Mouse (Mus musculus) mature B cell (primary cell): ENCODE results near the gene Taok3.

Experiments
- in situ Hi-C: fragments of 300-500 bp; cut with MboI; formaldehyde crosslinking; loops from 2 replicates; pipeline ENCODE4 v1.14.3; 2019

Taok3 gene

DNA sequence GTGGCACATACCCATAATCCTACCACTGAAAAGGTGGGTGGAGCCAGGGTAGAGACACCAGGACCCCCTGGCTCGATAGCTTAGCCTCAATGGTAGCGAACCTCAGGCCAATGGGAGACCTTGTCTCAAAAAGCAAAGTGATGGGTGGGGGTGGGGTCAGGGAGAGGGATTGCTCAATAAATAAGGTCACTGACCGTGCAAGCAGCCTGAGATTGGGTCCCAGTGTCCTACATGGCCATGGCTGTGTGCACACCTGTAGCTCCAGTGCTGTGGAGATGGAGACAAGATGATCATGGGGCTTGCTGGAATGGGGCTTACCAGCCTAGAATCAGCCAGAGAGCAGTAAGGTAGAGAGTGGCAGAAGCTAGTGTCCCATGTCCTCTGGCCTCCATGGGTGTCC, 131.8 kb downstream of the Taok3 start:
- in situ Hi-C loops: no loop called here

DNA sequence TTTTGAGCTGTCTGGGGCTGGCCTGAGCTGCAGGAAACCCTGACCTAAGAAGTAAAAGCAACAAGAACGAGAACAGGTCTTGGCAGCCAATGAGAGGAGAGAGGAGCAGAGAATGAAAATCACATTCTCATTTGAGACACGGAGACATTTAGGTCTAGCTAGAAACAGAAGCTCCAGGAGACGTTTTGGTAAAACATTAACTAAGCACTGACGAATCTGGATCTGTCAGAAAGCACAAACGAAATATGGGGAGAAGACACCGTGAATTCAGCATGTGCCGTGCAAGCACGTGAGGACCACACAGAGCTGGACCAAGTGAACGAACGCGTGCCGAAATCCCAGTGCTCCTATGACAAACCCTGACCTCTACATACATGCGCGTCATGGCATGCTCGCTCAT, 138.3 kb downstream of the Taok3 start:
- in situ Hi-C loops: no loop called here

DNA sequence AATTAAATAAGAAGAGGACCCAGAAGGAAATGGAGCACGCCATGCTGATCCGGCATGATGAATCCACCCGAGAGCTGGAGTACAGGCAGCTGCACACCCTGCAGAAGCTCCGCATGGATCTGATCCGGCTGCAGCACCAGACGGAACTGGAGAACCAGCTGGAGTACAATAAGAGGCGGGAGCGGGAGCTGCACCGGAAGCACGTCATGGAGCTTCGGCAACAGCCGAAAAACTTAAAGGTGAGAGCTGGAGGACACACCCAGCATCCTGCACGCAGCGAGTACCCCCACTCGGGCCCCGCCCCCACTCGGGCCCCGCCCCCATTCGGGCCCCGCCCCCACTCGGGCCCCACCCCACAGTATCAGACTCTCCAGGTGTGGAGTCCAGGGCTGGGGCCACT, 143.6 kb downstream of the Taok3 start:
- in situ Hi-C loops: no loop called here

DNA sequence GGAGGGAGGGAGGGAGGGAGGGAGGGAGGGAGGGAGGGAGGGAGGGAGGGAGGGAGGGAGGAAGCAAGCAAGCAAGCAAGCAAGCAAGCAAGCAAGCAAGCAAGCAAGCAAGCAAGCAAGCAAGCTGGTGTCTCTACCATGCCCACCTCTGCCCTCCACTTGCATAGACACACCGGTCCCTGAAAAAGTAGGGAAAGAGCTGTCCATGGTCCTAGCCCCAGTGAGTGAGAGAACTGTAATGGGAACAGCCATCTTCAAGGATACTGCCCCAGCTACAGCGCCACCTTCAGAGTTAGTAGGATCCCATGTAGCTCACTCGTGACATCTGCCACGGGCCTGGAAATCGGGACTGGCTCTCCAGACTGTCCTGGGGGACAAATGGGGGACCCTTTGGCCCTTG, 144.8 kb downstream of the Taok3 start:
- in situ Hi-C loops: no loop called here

DNA sequence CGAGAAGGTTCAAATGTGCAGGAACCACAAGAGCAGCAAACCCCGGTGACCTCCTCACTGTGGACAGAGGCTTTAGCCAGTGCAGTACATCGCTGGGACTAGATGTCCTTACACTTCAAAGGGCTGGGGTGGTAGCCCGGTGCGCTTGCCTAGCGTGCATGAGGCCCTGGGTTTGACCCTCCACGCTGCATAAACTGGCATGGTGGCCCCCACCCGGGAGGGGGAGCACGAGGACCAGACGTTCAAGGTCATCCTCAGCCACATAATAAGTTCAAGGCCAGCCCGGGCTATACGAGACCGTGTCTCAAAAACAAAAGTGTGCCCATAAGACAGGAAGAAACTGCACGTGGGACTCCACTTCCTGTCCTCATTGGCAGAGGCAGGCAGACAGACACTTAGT, 148.0 kb downstream of the Taok3 start:
- in situ Hi-C loops: no loop called here

DNA sequence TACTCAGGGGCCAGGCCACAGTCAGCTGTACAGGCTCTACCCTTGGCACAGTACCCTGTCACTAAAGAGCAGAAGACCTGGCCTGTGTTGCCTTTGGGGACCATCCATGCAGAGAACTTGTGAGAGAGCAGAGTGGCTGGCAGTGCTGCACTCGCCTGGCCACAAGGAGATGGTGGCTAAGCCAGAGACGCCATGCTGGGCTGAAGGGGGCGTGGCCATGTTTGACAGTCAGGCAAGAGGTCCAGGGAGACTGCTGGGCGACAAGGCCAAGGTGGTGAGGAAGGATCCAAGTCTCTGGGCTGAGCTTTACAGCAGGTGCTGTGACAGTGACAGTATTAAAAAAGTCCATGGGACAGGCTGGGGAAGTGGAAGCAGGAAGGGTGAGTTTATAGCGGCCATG, 148.8 kb downstream of the Taok3 start:
- in situ Hi-C loops: no loop called here

DNA sequence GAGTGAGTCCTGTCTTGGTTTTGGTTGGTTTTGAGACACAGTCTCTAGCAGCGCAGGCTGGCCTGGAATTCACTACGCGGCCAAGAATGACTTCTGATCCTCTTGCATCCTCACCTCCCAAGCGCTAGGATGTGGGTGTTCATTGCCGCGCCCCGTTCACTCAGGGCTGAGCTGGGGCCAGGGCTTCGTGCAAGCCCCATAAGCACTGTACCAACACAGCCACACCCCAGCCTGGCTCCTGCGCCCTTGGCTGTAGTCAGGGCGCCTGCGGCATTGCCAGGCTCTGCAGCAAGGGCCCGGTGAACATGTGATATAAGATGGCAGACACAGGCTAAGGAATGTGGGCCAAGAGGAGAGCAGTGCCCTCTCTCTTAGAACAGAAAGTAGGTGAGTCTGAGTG, 149.5 kb downstream of the Taok3 start:
- in situ Hi-C loops: no loop called here

DNA sequence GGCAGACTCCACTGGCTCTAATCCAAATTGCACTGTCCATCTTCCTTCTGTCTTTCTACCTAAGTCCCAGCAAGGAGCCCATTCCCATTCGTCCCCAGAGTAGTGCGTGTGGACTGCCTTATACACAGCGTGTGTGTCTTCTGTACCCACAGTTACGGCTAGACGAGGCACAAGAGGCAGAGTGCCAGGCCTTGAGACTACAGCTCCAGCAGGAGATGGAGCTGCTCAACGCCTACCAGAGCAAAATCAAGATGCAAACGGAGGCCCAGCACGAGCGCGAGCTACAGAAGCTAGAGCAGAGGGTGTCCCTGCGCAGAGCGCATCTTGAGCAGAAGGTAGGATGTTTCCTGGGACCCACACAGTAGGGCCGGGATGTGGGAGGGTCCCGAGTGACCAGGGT, 152.0 kb downstream of the Taok3 start:
- in situ Hi-C loops: no loop called here

DNA sequence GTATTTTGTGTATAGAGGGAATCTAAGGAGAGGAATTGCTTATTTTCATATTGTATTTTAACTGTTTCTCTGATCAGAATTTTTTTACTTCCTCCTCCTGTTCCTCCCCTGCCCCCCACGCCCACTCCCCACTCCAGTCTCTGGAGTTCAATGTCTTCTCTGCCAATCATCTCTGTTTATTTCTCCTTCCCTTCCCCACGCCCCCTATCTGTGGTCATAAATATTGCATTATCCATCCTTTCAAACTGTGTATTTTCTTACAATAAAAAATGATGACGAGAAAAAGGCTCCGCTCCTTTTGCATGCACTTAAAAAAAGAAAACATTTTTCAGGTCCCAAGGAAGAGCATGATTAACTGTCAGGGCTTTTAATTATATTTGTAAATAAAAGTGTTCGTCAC, 154.9 kb downstream of the Taok3 start:
- in situ Hi-C loops: no loop called here

DNA sequence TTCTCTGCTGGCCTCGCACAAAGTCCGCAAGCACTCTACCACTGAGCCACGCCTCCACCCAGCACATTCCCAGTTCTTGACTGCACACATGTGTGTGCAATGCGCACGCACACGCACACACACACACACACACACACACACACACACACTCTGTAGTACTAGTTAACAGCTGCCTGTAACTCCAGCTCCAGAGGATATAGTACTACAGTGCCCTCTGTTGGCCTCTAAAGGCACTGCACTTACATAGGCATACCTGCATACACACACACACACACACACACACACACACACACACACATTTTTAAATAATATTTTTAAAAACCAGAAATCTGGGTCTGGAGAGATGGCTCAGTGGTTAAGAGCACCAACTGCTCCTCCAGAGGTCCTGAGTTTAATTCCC, 157.9 kb downstream of the Taok3 start:
- in situ Hi-C loops: no loop called here

DNA sequence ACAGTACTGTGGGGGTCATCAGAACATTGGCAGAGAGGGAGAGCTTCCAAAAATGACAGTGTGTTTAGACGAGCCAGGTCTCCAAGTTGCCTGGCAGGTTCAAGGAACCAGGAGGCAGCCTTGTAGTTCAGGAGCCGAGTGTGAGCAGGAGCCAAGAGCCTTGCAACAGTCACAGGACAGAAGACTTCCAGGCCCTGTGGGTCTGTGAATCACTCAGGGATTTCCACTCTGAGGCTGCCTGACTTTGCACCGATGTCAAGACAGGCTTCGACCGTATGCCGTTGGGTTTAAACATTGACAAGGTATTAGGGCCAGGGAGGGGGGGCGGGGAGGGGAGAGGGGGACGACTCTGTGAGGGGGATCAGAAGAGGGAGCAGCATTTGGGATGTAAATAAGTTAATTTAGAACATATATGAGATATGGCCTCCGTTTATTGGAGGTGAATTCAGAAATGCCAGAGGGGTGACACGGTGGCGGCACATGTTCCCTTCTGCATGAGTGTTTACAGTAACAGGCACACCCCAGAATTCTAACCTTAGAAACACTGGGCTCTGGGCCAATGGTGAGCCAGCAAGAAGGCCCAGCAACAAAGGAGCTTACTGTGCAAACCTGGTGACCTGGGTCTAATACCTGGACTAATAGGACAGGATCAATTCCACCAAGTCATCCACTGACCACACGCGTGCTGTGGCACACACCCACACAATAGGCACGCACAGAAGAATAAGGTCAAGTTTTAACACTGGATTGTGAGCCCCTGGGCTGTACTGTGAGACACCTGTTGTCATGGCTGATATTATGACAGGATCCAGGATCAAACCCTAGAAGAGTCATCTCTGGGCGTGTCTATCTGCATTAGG, 159.1 kb downstream of the Taok3 start:
- in situ Hi-C loops: no loop called here

DNA sequence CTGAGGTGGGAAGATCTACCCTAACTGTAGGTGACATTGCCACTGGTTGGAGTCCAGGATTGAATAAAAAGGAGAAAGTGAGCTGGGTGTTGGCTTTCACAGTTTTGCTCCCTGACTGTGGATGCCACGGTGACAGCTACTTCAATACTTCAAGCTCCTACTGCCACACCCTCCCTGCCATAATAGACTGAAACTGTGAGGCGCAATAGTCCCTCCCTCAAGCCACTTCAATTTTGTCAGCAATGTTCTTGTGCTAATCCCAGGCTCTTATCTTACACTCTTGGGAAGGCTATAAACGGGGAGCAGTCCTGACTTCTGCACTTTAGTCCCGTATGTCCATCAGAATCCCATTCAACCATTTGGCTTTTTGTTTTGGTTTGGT, 159.7 kb downstream of the Taok3 start:
- in situ Hi-C loops: loop anchor here (10.0 kb wide), 1 partner anchor 165 kb away; the partner anchor contains the start of gene Suds3

DNA sequence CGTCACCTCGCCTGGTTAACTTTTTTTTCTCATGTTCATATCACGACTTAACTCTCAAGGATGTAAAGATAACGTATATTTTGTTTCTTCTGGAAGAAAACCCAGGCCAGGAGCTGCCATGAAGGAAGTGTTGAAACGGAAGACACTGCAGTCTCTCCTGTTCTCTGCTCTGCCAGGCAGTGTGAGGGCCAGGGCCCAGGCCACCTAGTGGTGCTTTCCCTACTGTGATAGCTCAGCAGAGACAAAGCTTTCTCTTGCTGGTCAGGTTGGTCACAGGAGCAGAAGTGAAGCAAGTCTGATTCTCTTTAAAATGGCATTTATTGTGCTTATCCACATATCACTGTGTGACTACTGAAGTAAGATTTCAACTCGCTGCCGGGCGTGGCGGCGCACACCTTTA, 161.6 kb downstream of the Taok3 start:
- in situ Hi-C loops: loop anchor here (10.0 kb wide), 1 partner anchor 167 kb away; the partner anchor contains the start of gene Suds3

DNA sequence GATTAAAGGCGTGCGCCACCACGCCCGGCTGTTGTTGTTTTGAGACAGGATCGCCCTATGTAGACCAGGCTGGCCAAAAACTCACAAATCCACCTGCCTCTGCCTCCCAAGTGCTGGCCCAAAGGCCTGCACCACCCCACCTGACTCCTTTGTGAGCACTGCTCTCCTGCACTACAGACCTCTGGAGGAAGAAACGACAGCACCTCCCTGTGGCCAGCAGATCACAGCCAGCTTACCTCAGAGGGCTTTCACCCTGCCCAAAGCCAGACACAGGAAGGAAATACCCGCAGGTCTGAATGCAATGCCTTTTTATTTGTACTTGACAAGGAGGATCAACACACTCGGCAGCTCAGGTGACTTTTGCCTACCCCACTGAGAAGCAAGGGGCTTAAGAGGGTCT, 162.4 kb downstream of the Taok3 start:
- in situ Hi-C loops: loop anchor here (10.0 kb wide), 1 partner anchor 168 kb away; the partner anchor contains the start of gene Suds3

DNA sequence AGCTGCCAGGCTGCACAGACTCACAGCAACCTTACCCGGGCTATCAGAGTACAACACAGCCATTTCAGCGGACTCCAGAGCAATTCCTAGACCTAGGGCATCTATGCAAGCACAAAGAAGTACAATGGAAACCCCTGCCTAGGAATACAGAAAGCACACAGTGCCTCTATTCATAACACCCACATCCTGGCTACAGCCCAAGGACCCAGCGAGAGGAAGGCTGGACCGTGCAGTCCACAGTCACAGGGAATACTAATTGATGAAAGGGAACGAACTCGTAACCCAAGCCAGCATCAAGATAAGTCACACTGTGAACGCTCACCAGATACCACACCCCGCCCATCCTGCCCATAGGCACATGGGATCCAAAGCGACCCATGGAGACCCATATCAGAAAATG, 164.1 kb downstream of the Taok3 start:
- in situ Hi-C loops: loop anchor here (10.0 kb wide), 1 partner anchor 169 kb away; the partner anchor contains the start of gene Suds3

DNA sequence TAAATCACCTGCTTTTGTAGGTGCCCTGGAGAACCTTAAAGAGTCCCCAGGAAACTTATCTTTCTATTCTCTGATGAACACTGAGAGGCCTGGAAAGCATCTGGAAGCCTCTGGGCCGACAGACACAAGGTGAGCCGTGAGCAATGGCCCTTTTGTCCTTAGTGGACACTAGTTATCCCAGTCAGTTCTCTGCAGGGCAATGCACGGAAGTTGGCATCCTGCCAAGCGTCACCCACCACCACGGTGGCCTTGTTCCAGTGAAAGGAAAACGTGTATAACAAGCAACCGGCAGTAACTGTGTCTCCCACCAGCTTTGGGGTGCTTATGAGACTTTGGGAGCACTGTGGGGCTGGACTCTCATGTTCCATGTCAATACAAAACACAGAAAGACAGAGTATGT, 164.8 kb downstream of the Taok3 start:
- in situ Hi-C loops: loop anchor here (10.0 kb wide), 1 partner anchor 170 kb away; the partner anchor contains the start of gene Suds3

DNA sequence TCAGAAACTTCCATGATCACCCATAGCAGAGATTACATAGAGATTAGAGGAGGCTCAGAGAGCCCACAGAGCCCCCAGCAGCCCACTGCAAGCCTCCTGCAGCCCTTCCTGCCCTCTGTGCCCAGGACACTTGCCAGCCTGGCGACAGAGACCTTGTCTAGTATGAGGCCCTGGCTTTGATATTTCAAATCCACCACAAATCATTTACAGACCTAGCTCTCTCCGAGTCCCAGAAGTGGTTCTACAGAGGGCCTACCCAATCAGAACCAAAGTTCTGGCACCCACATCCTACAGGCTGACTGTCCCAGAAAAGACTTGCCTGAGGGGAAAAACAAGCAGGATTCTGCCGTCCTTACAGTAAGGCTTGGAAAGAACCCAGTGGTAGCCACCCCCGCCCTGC, 165.3 kb downstream of the Taok3 start:
- in situ Hi-C loops: loop anchor here (10.0 kb wide), 1 partner anchor 170 kb away; the partner anchor contains the start of gene Suds3

DNA sequence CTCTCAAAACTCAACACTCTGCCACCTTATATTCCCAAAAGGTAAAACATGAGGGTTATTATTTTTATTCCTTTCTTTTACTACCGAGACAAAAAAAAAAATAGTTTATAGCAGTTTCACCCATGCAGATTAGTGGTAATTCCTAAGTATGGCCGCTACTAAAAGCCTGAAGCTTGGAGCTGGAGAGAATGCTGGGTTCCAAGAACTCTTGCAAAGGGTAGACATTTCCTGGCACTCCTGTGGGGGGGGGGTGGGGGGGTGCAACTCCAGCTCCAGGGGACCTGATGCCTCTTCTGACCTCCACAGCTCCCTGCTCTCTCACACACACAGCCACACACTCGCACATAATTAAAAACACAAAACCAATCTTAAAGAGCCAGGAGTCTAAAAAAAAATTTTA, 166.4 kb downstream of the Taok3 start:
- in situ Hi-C loops: loop anchor here (10.0 kb wide), 1 partner anchor 171 kb away; the partner anchor contains the start of gene Suds3

DNA sequence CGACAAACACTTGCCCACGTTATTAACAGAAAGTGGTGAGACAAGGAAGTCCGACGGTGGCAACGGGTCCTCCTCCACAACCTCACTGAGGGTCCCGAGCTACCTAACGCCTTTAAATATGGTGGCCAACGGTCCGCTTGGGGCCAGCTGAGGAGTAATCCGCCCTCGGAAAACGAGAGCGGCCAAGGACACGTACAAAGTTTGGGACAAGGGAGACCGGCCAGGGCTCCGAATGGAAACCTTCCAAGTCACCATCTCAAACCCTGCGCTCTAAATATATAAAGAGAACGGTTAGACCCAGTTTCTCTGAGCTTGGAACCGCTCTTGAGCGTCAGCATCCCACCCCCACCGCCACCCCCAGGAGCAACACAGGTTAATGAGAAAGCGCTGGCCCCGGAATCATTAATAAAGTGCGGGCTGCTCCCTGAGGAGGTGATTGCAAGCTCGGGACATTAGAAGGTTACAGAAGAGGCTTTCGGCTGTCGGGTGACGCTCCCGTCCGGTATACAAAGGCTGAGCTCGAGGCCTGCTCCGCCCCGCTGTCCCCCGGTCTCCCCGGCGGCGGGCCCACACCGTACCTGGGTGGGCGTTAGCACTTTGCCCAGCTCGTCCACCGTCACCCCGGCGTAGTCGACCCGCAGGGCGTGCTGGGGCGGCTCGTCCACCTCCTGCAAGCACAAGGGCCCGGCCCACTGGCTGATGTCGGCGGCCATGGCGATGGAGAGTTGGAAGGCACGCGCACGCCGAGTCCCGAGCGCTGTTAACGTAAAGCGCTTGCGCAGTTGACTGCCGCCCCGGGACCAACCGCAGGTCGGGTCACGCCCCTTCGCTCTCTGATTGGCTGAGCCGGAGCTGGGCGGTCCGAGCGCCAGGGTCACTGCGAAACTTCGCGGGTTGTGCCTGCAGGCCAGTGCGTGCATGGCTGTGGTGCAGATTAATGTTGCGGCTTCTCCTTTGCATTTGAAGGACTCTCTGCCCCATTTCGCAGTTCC, 167.2 kb downstream of the Taok3 start, which contains the start of gene Pebp1:
Gene Pebp1, minus strand, starts transcription at position 795 of the 992 bp plus-strand sequence.
- in situ Hi-C loops: loop anchor here (10.0 kb wide), 1 partner anchor 172 kb away; the partner anchor contains the start of gene Suds3

DNA sequence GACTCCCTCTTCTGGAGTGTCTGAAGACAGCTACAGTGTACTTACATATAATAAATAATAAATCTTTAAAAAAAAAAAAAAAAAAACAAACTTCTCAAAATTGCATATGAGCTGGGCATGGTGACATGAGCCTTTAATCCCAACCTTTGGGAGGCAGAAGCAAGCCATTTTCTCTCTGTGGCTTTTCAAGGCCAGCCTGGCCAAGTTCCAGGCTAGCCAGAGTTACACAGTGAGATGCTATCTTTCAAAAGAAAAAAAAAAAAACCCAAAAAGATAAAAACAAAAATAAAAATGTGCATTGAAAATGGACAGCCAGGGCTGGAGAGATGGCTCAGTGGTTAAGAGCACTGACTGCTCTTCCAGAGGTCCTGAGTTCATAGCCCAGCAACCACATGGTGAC, 169.7 kb downstream of the Taok3 start:
- in situ Hi-C loops: loop anchor here (10.0 kb wide), 1 partner anchor 175 kb away; the partner anchor contains the start of gene Suds3

DNA sequence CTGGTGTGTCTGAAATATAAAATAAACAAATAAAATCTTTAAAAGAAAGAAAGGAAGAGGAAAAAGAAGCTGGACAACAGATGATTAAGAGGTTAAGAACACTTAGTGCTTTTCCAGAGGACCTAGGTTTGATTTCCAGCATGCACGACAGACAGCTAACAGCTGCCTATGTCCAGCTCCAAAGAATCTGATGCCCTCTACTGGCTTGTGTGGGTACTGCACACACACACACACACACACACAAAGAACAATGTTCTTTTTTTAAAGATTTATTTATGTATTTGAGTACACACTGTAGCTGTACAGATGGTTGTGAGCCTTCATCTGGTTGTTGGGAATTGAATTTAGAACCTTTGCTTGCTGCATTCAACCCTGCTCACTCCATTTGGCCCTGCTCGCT, 170.2 kb downstream of the Taok3 start:
- in situ Hi-C loops: no loop called here

DNA sequence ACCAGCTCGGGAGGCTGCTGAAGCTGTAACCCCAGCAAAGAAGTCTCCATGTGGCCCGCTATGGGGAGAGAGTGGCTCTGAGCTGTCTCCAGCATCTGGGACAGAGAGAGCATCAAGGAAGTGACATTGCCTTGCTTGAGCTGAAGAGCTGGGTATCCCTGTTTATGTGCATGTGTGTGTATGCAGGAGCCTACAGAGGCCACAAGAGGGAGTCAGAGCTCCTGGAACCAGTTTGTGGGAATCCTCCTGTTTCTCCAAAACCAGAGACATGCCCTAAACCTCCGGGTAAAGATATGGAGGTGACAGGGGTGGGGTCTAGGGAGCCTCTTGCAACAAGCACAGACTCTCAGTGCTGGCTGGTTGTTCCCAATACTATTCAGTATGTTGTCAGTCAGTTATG, 171.4 kb downstream of the Taok3 start:
- in situ Hi-C loops: no loop called here
